Mouse (Mus musculus) frontal cortex, adult 2 months (tissue): ENCODE data around the gene Lmna. TPM values are rescaled to one million over a fixed set of nuclear protein-coding genes. Genes with fewer than 3 reads are reported as not detected.

Experiments
- DNase-seq, 2 experiments: peaks; one replicate each; pipeline ENCODE4 v3.0.0; 2022; ENCODE audit warnings: low spot score in 1 of 2; ENCODE audit errors: extremely low spot score in 1 of 2
- polyA plus RNA-seq: library from polyadenylated mRNA; depleted of rRNA; stranded (reverse); fragments of >200 nt; gene quantifications from 2 replicates; pipeline ENCODE4 v1.2.3, GENCODE M21; 2012; rRNA removed

Lmna gene
- polyA plus RNA-seq, result 52.5 and 53.9 TPM in 2 replicates

GRCm38 (mm10) chr3:88509692-88510420 lies at the start of gene Lmna:
Gene Lmna, minus strand, starts transcription at chr3:88509956.
- DNase-seq, result peak; percentile 88 to 92

GRCm38 (mm10) chr3:88556616-88557015 lies 46.9 kb upstream of the Lmna start:
- DNase-seq, result no peak

GRCm38 (mm10) chr3:88555731-88556130 lies 46.0 kb upstream of the Lmna start:
- no peak for DNase-seq

GRCm38 (mm10) chr3:88555069-88555605 lies 45.4 kb upstream of the Lmna start:
- no peak for DNase-seq

- peak in 1 of 2 experiments; percentile 57 for DNase-seq
Observed at GRCm38 (mm10) chr3:88553880-88554586, 44.3 kb upstream of the Lmna start.

GRCm38 (mm10) chr3:88553525-88553879 lies 43.7 kb upstream of the Lmna start, which contains the start of gene Ubqln4:
Gene Ubqln4, plus strand, starts transcription at chr3:88553758.
- DNase-seq, result peak; percentile 50 to 89

- peak; percentile 98 to 99 for DNase-seq
Observed at GRCm38 (mm10) chr3:88552676-88553524, 43.1 kb upstream of the Lmna start, which contains the start of gene Lamtor2. Gene Lamtor2, minus strand, starts transcription at chr3:88553074.

GRCm38 (mm10) chr3:88552082-88552645 lies 42.4 kb upstream of the Lmna start:
- DNase-seq, result no peak

GRCm38 (mm10) chr3:88551586-88551985 lies 41.8 kb upstream of the Lmna start:
- DNase-seq, result no peak

GRCm38 (mm10) chr3:88548180-88548917 lies 38.6 kb upstream of the Lmna start, which contains the start of gene Rab25:
Gene Rab25, minus strand, starts transcription at chr3:88548300.
- no peak for DNase-seq

GRCm38 (mm10) chr3:88546674-88547418 lies 37.1 kb upstream of the Lmna start:
- DNase-seq, result no peak

- DNase-seq, result no peak
Observed at GRCm38 (mm10) chr3:88544955-88545591, 35.3 kb upstream of the Lmna start.

GRCm38 (mm10) chr3:88544514-88544913 lies 34.8 kb upstream of the Lmna start:
- no peak for DNase-seq

GRCm38 (mm10) chr3:88543651-88544410 lies 34.1 kb upstream of the Lmna start:
- no peak for DNase-seq

- DNase-seq, result no peak
Observed at GRCm38 (mm10) chr3:88543174-88543573, 33.4 kb upstream of the Lmna start.

- DNase-seq, result no peak
Observed at GRCm38 (mm10) chr3:88542486-88542885, 32.7 kb upstream of the Lmna start.

GRCm38 (mm10) chr3:88541622-88542401 lies 32.1 kb upstream of the Lmna start:
- no peak for DNase-seq
